Mouse (Mus musculus) inflammation-experienced regulatory T-cells (primary cell): ENCODE data around the gene Olfr527. TPM values are rescaled to one million over a fixed set of nuclear protein-coding genes. Genes with fewer than 3 reads are reported as not detected.

Source experiments
- polyA plus RNA-seq, 2 experiments: library from polyadenylated mRNA; unstranded; fragments of 100-300 nt; shearing (Covaris generic); gene quantifications; one replicate each; pipeline ENCODE4 v1.2.1; 2017

Olfr527 gene
- polyA plus RNA-seq, result not detected

GRCm38 (mm10) chr7:140333717-140334116, at the start of gene Olfr527:
Olfr527 (plus strand) TSS chr7:140334017.

DNA sequence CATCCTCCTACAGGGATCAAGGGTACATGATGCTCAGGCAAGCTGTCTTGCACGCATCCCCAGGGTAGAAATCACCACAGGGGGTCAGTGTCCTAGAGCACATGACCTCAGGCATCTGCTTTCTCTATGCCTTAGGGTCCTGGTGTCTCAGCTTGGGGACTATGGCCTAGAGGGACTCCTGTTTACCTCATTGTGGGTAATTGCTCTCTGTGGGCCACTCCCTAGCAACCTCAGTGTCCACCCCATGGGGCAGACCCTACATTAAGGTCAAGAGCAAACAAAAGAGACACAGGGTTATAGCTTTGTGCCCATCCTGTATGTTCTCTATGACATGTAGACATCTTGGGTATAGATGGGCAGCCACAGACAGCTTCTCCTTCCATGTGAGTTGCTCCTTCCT, 13.3 kb upstream of the Olfr527 start, which contains the start of gene Olfr525:
TSS of gene Olfr525 (plus strand) at position 301 of the 400 bp plus-strand sequence.

GRCm38 (mm10) chr7:140361571-140361970, 27.8 kb downstream of the Olfr527 start, which contains the start of gene Olfr60:
Olfr60 (minus strand) TSS chr7:140361671.

DNA sequence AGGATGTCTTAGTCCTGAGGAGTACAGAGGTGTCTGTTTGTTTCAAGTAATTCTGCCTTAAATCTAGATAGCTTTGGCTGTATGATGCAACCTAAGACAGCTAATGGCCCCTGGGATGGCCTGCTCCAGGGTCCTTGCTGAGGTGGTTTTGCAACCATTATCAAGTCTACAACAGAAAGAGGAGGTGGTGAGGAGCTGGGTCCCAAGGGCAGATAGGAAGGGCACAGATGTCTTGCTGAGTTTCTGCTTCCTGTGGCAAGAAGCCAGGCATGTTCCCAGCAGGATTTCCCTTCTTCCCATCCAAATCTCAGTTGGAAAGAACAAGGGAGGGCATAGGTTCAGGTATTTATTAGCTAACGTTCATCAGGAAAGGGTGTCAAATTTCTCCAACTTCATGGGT, 42.4 kb downstream of the Olfr527 start, which contains the start of gene Olfr530:
TSS of gene Olfr530 (minus strand) at position 101 of the 400 bp plus-strand sequence.

Other genes with a start within 250 kb of the Olfr527 start
- gene Prap1, start 240.6 kb upstream of the Olfr527 start, polyA plus RNA-seq, result 1 to 10 TPM in 1 of 2 experiments, not detected in 1; 1.2 TPM
- gene Fuom, start 231.6 kb upstream of the Olfr527 start, polyA plus RNA-seq, result 10 to 100 TPM; 12.4 to 13.2 TPM
- 1 to 10 TPM; 4.2 to 4.9 TPM for gene Paox, start 218.2 kb upstream of the Olfr527 start, polyA plus RNA-seq
- gene Echs1, start 217.5 kb upstream of the Olfr527 start, polyA plus RNA-seq, result 10 to 100 TPM; 55.3 to 64.6 TPM
- gene Mtg1, start 196.5 kb upstream of the Olfr527 start, polyA plus RNA-seq, result 10 to 100 TPM; 31.9 to 43.1 TPM
- 1 to 10 TPM in 1 of 2 experiments, not detected in 1; 1.3 TPM for gene Sprn, start 179.1 kb upstream of the Olfr527 start, polyA plus RNA-seq
- gene Olfr522, start 169.3 kb upstream of the Olfr527 start, polyA plus RNA-seq, result under 1 TPM; 0.42 to 0.65 TPM
- gene Olfr523, start 160.8 kb upstream of the Olfr527 start, polyA plus RNA-seq, result not detected
- gene Olfr524, start 128.1 kb upstream of the Olfr527 start, polyA plus RNA-seq, result under 1 TPM; 0.09 to 0.12 TPM
- 1 to 10 TPM in 1 of 2 experiments, under 1 TPM in 1; 0.06 to 1.2 TPM for gene Cd163l1, start 115.8 kb upstream of the Olfr527 start, polyA plus RNA-seq
- 10 to 100 TPM in 1 of 2 experiments, under 1 TPM in 1; 0.19 to 12.3 TPM for gene 5830411N06Rik, start 86.7 kb upstream of the Olfr527 start, polyA plus RNA-seq
- 1 to 10 TPM in 1 of 2 experiments, under 1 TPM in 1; 0.36 to 1.1 TPM for gene Olfr525, start 13.2 kb upstream of the Olfr527 start, polyA plus RNA-seq
- under 1 TPM; 0.30 to 0.80 TPM for gene Olfr60, start 27.7 kb downstream of the Olfr527 start, polyA plus RNA-seq
- gene Olfr530, start 42.3 kb downstream of the Olfr527 start, polyA plus RNA-seq, result under 1 TPM in 1 of 2 experiments, not detected in 1; 0.76 TPM
- under 1 TPM; 0.05 to 0.76 TPM for gene Olfr531, start 68.9 kb downstream of the Olfr527 start, polyA plus RNA-seq
- 1 to 10 TPM in 1 of 2 experiments, under 1 TPM in 1; 0.29 to 1.4 TPM for gene Olfr532, start 87.6 kb downstream of the Olfr527 start, polyA plus RNA-seq
- under 1 TPM in 1 of 2 experiments, not detected in 1; 0.67 TPM for gene Olfr533, start 129.4 kb downstream of the Olfr527 start, polyA plus RNA-seq
- under 1 TPM in 1 of 2 experiments, not detected in 1; 0.04 TPM for gene Olfr535, start 150.2 kb downstream of the Olfr527 start, polyA plus RNA-seq
- not detected for gene Olfr536, start 173.4 kb downstream of the Olfr527 start, polyA plus RNA-seq
- gene Olfr538, start 233.9 kb downstream of the Olfr527 start, polyA plus RNA-seq, result not detected